Mouse (Mus musculus) gastrocnemius, postnatal 14 days (tissue): ENCODE measurements around the gene Arhgap19. TPM values are rescaled to one million over a fixed set of nuclear protein-coding genes. Genes with fewer than 3 reads are reported as not detected.

ENCODE experiments used
- DNase-seq: peaks from one replicate; pipeline ENCODE4 v3.0.0; 2021; ENCODE audit warnings: mixed read lengths
- intact Hi-C: fragments of 180-260 bp; cut with DNase I; formaldehyde crosslinking; loops from one replicate; pipeline ENCODE4 v1.15.1; 2025; ENCODE audit warnings: low total_unique reads
- total RNA-seq, 2 experiments: library from RNA; stranded (reverse); gene quantifications; 2 replicates each; pipeline ENCODE4 v1.2.3; 2021

Arhgap19 gene
- total RNA-seq, 2 experiments from 2014 or later = 6.8 to 9.9 TPM

- intact Hi-C loops = no loop called here
- DNase-seq = no peak
Measured at GRCm38 (mm10) chr19:41807497-41807896, 5.7 kb upstream of the Arhgap19 start.

- DNase-seq = no peak
- intact Hi-C loops = no loop called here
Measured at GRCm38 (mm10) chr19:41805831-41806230, 4.0 kb upstream of the Arhgap19 start.

- peak; percentile 14 for DNase-seq
- intact Hi-C loops = no loop called here
Measured at GRCm38 (mm10) chr19:41803322-41803721, 1.5 kb upstream of the Arhgap19 start.

GRCm38 (mm10) chr19:41800986-41801741, 683 bp downstream of the Arhgap19 start:
- intact Hi-C loops = no loop called here
- DNase-seq = no peak

GRCm38 (mm10) chr19:41800451-41800850, 1.4 kb downstream of the Arhgap19 start:
- intact Hi-C loops = no loop called here

GRCm38 (mm10) chr19:41797536-41797935, 4.3 kb downstream of the Arhgap19 start:
- no peak for DNase-seq
- intact Hi-C loops = no loop called here

More at GRCm38 (mm10) chr19:41800451-41800850, 1.4 kb downstream of the Arhgap19 start:
- DNase-seq = no peak

- no peak for DNase-seq
- intact Hi-C loops = no loop called here
Measured at GRCm38 (mm10) chr19:41796789-41797327, 5.0 kb downstream of the Arhgap19 start.

- intact Hi-C loops = no loop called here
Measured at GRCm38 (mm10) chr19:41796148-41796760, 5.6 kb downstream of the Arhgap19 start.

GRCm38 (mm10) chr19:41794901-41795300, 6.9 kb downstream of the Arhgap19 start:
- intact Hi-C loops = no loop called here
- DNase-seq = no peak

More at GRCm38 (mm10) chr19:41796148-41796760, 5.6 kb downstream of the Arhgap19 start:
- no peak for DNase-seq

GRCm38 (mm10) chr19:41794017-41794416, 7.8 kb downstream of the Arhgap19 start:
- intact Hi-C loops = no loop called here
- no peak for DNase-seq

- intact Hi-C loops = no loop called here
- DNase-seq = no peak
Measured at GRCm38 (mm10) chr19:41792934-41793486, 8.8 kb downstream of the Arhgap19 start.

GRCm38 (mm10) chr19:41791384-41791783, 10.5 kb downstream of the Arhgap19 start:
- DNase-seq = no peak
- intact Hi-C loops = no loop called here

GRCm38 (mm10) chr19:41789110-41789961, 12.5 kb downstream of the Arhgap19 start:
- no peak for DNase-seq
- intact Hi-C loops = no loop called here

GRCm38 (mm10) chr19:41786896-41787295, 15.0 kb downstream of the Arhgap19 start:
- intact Hi-C loops = no loop called here

GRCm38 (mm10) chr19:41777514-41777913, 24.3 kb downstream of the Arhgap19 start:
- intact Hi-C loops = no loop called here
- peak; percentile 22 for DNase-seq

More at GRCm38 (mm10) chr19:41786896-41787295, 15.0 kb downstream of the Arhgap19 start:
- no peak for DNase-seq

- intact Hi-C loops = no loop called here
- no peak for DNase-seq
Measured at GRCm38 (mm10) chr19:41768711-41769110, 33.1 kb downstream of the Arhgap19 start.

- intact Hi-C loops = no loop called here
- no peak for DNase-seq
Measured at GRCm38 (mm10) chr19:41766628-41767027, 35.2 kb downstream of the Arhgap19 start.

- peak; percentile 74 for DNase-seq
- intact Hi-C loops = loop anchor here (2.0 kb wide), 1 partner anchor 107 kb away; no protein-coding TSS in a partner anchor
Measured at GRCm38 (mm10) chr19:41763870-41764660, 37.8 kb downstream of the Arhgap19 start.

GRCm38 (mm10) chr19:41761529-41761928, 40.3 kb downstream of the Arhgap19 start:
- intact Hi-C loops = no loop called here
- DNase-seq = peak; percentile 17
